Comparison of ENCODE assay signal across 33 mouse cellular contexts in the genomic region with DNA sequence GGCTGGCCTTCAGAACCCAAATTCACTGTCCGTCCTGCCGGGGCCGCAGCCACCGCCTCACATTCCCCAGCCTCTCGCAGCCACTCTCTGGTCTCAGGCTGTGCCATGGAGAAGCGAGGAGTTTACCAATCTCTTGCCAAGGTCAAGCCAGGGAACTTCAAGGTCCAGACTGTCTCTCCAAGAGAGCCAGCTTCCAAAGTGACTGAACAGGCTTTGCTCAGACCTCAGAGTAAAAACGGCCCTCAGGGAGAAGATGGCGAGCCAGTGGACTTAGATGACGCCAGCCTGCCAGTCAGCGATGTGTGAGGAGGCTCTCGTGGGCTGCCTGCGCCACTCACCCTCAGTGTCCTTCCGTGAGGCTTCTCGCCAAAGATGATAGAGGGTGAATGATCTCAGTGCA. TPM values are rescaled to one million over a fixed set of nuclear protein-coding genes. Genes with fewer than 3 reads are reported as not detected.
A peak's percentile ranks its signal among the peaks of the same experiment; 100 is the strongest.
DNase-seq lines count a peak whose midpoint lies in the region; ATAC-seq and TF ChIP-seq lines count a peak whose summit lies in the region.
"Had no signal": no experiment of that assay in that cellular context is flagged by ENCODE, and none has a peak within 500 bp of the region (broad histone marks: within the 10 kb centered on the region; RNA-seq: fewer than 3 reads in every experiment).

No protein-coding gene starts in this region.

- ATAC-seq in megakaryocyte progenitor cell, adult 5-6 weeks (replicated peaks; ENCODE audit: poor library complexity): no peak
- ATAC-seq: forebrain, embryonic 14.5 days; lung, postnatal 0 days had no signal

- TF ChIP-seq CTCF in layer of hippocampus, adult 2 months (conservative IDR thresholded peaks at IDR 0.05): no peak
- TF ChIP-seq CTCF in testis, adult 2 months (IDR thresholded peaks at IDR 0.05; ENCODE audit: control insufficient read depth, insufficient read depth, insufficient replicate concordance, low read depth, low read length): no peak

- H3K27me3 ChIP-seq in testis, adult 2 months (ENCODE audit: control insufficient read depth, insufficient read depth, low read length): no peaks in the 10 kb centered on the region
- H3K27me3 ChIP-seq: embryonic facial prominence, embryonic 15.5 days; heart, embryonic 12.5 days; hindbrain, embryonic 15.5 days; limb, embryonic 15.5 days; liver, embryonic 13.5 days had no signal

- 0 out of 2 replicates have a peak overlapping the region, but pooled peaks have one; percentile 14 for H3K27ac ChIP-seq in layer of hippocampus, adult 2 months
- 0 out of 2 replicates have a peak overlapping the region, but pooled peaks have one; percentile 19 for H3K27ac ChIP-seq in testis, adult 2 months (ENCODE audit: control insufficient read depth, insufficient read depth, low read depth, low read length)
- H3K27ac ChIP-seq: embryonic facial prominence, embryonic 10.5 days; embryonic facial prominence, embryonic 15.5 days; hindbrain, embryonic 15.5 days; kidney, postnatal 0 days; limb, embryonic 10.5 days; limb, embryonic 15.5 days; liver, embryonic 13.5 days had no signal

- H3K4me3 ChIP-seq in layer of hippocampus, adult 2 months: no peak overlapping the region
- no peak overlapping the region for H3K4me3 ChIP-seq in testis, adult 2 months (ENCODE audit: control insufficient read depth, low read depth, low read length)
- H3K4me3 ChIP-seq: embryonic facial prominence, embryonic 10.5 days; embryonic facial prominence, embryonic 15.5 days; heart, embryonic 12.5 days; hindbrain, embryonic 15.5 days; limb, embryonic 10.5 days; limb, embryonic 15.5 days; liver, embryonic 13.5 days had no signal

- no peaks in the 10 kb centered on the region for H3K4me1 ChIP-seq in testis, adult 2 months (ENCODE audit: control insufficient read depth, insufficient read depth, low read length)
- H3K4me1 ChIP-seq: embryonic facial prominence, embryonic 10.5 days; embryonic facial prominence, embryonic 15.5 days; heart, embryonic 12.5 days; hindbrain, embryonic 15.5 days; limb, embryonic 10.5 days; limb, embryonic 15.5 days; liver, embryonic 13.5 days had no signal

- TF ChIP-seq POLR2A in testis, adult 2 months (IDR thresholded peaks at IDR 0.05; ENCODE audit: control insufficient read depth, low read depth, low read length): no peak

- no peaks in the 10 kb centered on the region for H3K36me3 ChIP-seq in testis, adult 2 months (ENCODE audit: control insufficient read depth, insufficient read depth, low read length)
- H3K36me3 ChIP-seq: liver, embryonic 13.5 days had no signal

- no peak for DNase-seq in layer of hippocampus, adult 2 months (ENCODE audit: low spot score in 2 of 2)
- no peak for DNase-seq in layer of hippocampus, adult 18-20 months (ENCODE audit: low spot score in 2 of 2)
- DNase-seq in adrenal gland, adult 8-10 months: peak; percentile 72
- DNase-seq in brain, adult 2 months (ENCODE audit: low read depth, low spot score): peak; percentile 36
- no peak for DNase-seq in kidney, adult 11 months
- DNase-seq in urinary bladder, adult 2 months (ENCODE audit: low spot score): no peak
- DNase-seq: cerebellum, adult 18-20 months; cerebellum, postnatal 14 days; gastrocnemius, postnatal 25 days; heart, adult 18-20 months; kidney, adult 2 months; kidney, postnatal 4 days; layer of hippocampus, adult 9-11 months; liver, embryonic 13.5 days; lung, adult 18-20 months; lung, postnatal 4 days; midbrain, embryonic 14.5 days; thymus, adult 2 months; thymus, postnatal 36 days had no signal

RNA-seq across cellular contexts. Expression of gene Htra1, which starts 25.1 kb away (rescaled TPM):
- total RNA-seq in layer of hippocampus, adult 2 months (2021): 100 to 1,000 TPM; 239 to 255 TPM
- 100 to 1,000 TPM; 257 to 274 TPM for total RNA-seq in layer of hippocampus, adult 18-20 months (2021)
- 10 to 100 TPM; 33.0 to 88.6 (median 61.0) TPM for total RNA-seq in adrenal gland, adult 8-10 months (2022)
- 6.7 and 7.3 TPM in 2 replicates for polyA plus RNA-seq in testis, adult 2 months (2012; rRNA removed)
- 184 and 275 TPM in 2 replicates for polyA plus RNA-seq in urinary bladder, adult 2 months (2012; rRNA removed)
- total RNA-seq in megakaryocyte progenitor cell, adult 5-6 weeks (2015): not detected in 2 replicates
- 0.29 TPM in 1 of 2 replicates, not detected in the other for total RNA-seq in megakaryocyte progenitor cell, adult 5-6 weeks (2017)
- total RNA-seq: hematopoietic stem cell, adult 5-6 weeks; megakaryocyte-erythroid progenitor cell, adult 5-6 weeks; monocyte, adult 5-6 weeks had no signal

RNA-seq across cellular contexts. Expression of gene Plekha1, which starts 45.3 kb away (rescaled TPM):
- 10 to 100 TPM; 87.1 to 91.2 TPM for total RNA-seq in layer of hippocampus, adult 2 months (2021)
- total RNA-seq in layer of hippocampus, adult 18-20 months (2021): 10 to 100 TPM; 84.7 TPM
- total RNA-seq in adrenal gland, adult 8-10 months (2022): 10 to 100 TPM; 23.5 to 45.4 (median 33.9) TPM
- polyA plus RNA-seq in testis, adult 2 months (2012; rRNA removed): 6.7 and 6.9 TPM in 2 replicates
- 40.5 and 49.0 TPM in 2 replicates for polyA plus RNA-seq in urinary bladder, adult 2 months (2012; rRNA removed)
- total RNA-seq in megakaryocyte progenitor cell, adult 5-6 weeks (2015): 12.4 and 14.0 TPM in 2 replicates
- total RNA-seq in megakaryocyte progenitor cell, adult 5-6 weeks (2017): 19.3 and 23.3 TPM in 2 replicates

Comparison
In these comparisons a context has a peak if more than half of its experiments do, and no peak if none do; other contexts are left out.
1. DNase-seq: peak in adrenal gland, adult 8-10 months (single experiment) and brain, adult 2 months (single experiment); none in layer of hippocampus, adult 2 months (0 of 2), layer of hippocampus, adult 18-20 months (0 of 2), kidney, adult 11 months (single experiment) and urinary bladder, adult 2 months (single experiment).
2. RNA of gene Htra1, which starts 25.1 kb away (total RNA-seq): 257 to 274 TPM in layer of hippocampus, adult 18-20 months, 239 to 255 TPM in layer of hippocampus, adult 2 months and 33.0 to 88.6 TPM in adrenal gland, adult 8-10 months; 0.29 TPM in megakaryocyte progenitor cell, adult 5-6 weeks; every median in the first group is over 10 times any median in the second.